Mouse (Mus musculus) heart, embryonic 13.5 days (tissue): ENCODE results near the gene Zbtb40. TPM values are rescaled to one million over a fixed set of nuclear protein-coding genes. Genes with fewer than 3 reads are reported as not detected.

ENCODE experiments used
- ATAC-seq: fragments of 200-750 bp; cut with Nextera tagmentation; 2 replicates; pipeline ENCODE4 v1.8.0; 2017; ENCODE audit warnings: moderate TSS enrichment; ENCODE audit not compliant: insufficient number of reproducible peaks, low FRiP score, low TSS enrichment; ENCODE audit errors: extremely low read depth
- H3K27ac ChIP-seq: fragments of 300-500 bp; sonication (generic); replicated peaks from 2 replicates; pipeline ENCODE4 v1.5.1; 2015; ENCODE audit warnings: moderate library complexity, mild to moderate bottlenecking, inconsistent platforms
- H3K27me3 ChIP-seq: fragments of 300-500 bp; sonication (generic); replicated peaks from 2 replicates; pipeline ENCODE4 v1.6.1; 2015; ENCODE audit warnings: mild to moderate bottlenecking, inconsistent platforms
- H3K36me3 ChIP-seq: fragments of 300-500 bp; sonication (generic); 2 replicates; pipeline ENCODE4 v1.6.1; 2015; ENCODE audit warnings: mild to moderate bottlenecking, inconsistent platforms
- H3K4me1 ChIP-seq: fragments of 300-500 bp; sonication (generic); 2 replicates; pipeline ENCODE4 v1.6.1; 2015; ENCODE audit warnings: inconsistent platforms
- H3K4me2 ChIP-seq: fragments of 300-500 bp; sonication (generic); 2 replicates; pipeline ENCODE4 v1.6.1; 2015; ENCODE audit warnings: inconsistent platforms, mild to moderate bottlenecking, moderate library complexity
- H3K4me3 ChIP-seq: fragments of 300-500 bp; sonication (generic); 2 replicates; pipeline ENCODE4 v1.5.1; 2015; ENCODE audit warnings: moderate library complexity, mild to moderate bottlenecking, inconsistent platforms
- H3K9ac ChIP-seq: fragments of 300-500 bp; sonication (generic); 2 replicates; pipeline ENCODE4 v1.6.1; 2015; ENCODE audit warnings: inconsistent platforms, mild to moderate bottlenecking, moderate library complexity
- H3K9me3 ChIP-seq: fragments of 300-500 bp; sonication (generic); 2 replicates; pipeline ENCODE4 v1.6.1; 2016; ENCODE audit warnings: inconsistent platforms
- WGBS: fragments of 180-500 bp; shearing (Covaris S2); methylation state at CpG from one replicate; pipeline ENCODE4 v1.1.7; 2015; ENCODE audit warnings: mixed read lengths; 5-methylcytosine and 5-hydroxymethylcytosine counted together
- polyA plus RNA-seq: library from polyadenylated mRNA; unstranded; fragments of >200 nt; fragmentation: Nextera tagmentation; extraction: Ambion mirVana; gene quantifications from 2 replicates; pipeline ENCODE4 v1.2.1, GENCODE M21; 2015

Zbtb40 gene
- polyA plus RNA-seq, 1 experiment from 2014 or later = 2.4 TPM

DNA sequence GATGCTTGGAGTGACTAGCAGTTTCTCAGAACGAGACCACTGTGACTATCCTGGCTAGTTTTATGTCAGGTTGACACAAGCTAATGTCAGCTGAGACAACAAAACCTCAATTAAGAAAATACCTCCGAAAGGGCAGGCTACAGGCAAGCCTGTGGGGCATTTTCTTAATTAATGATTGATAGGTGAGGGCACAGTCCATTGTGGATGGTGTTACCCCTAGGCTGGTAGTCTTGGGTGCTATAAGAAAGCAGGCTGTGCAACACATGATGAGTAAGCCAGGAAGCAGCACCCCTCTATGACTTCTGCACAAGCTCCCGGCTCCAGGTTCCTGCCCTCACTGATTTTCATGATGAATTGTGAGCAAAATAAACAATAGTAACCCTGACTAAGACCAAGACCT is 6.3 kb upstream of the Zbtb40 start:
- no peaks in the 10 kb centered on the region for H3K9me3 ChIP-seq
- H3K9ac ChIP-seq = no peak overlapping the region
- no peak for ATAC-seq
- H3K4me3 ChIP-seq = no peak overlapping the region
- peaks cover 82% of the 10 kb centered on the region for H3K27me3 ChIP-seq
- 66% methylated on average over 3 of the region's 3 CpGs for WGBS
- H3K4me2 ChIP-seq = no peak overlapping the region
- no peak overlapping the region for H3K27ac ChIP-seq
- H3K36me3 ChIP-seq = no peaks in the 10 kb centered on the region
- H3K4me1 ChIP-seq = peaks cover 12% of the 10 kb centered on the region

DNA sequence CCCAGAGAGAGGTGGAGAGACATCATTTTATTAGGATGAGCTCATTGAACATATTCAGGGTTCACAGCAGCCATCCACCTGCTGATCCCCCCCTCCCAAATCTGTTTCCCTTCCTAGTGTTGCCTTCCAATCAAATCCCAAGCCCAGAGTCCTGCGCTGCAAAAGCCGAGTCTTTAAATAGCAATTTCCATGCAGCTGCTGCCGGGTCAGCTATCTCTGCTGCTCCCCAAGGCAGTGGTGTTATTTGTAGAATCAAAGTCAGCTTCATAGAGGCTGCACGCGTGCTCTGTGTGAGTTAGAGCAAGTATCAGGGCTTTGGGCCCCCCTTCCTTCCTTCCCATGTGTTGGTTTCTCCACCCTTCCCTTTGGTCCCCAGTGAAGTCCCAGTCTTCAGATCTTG is 5.2 kb upstream of the Zbtb40 start:
- no peak overlapping the region for H3K9ac ChIP-seq
- peaks cover 85% of the 10 kb centered on the region for H3K27me3 ChIP-seq
- no peaks in the 10 kb centered on the region; the same call in 1 of the 2 replicates for H3K9me3 ChIP-seq
- no peak overlapping the region for H3K4me3 ChIP-seq
- H3K36me3 ChIP-seq = no peaks in the 10 kb centered on the region
- WGBS = 30% methylated on average over 5 of the region's 5 CpGs
- H3K27ac ChIP-seq = peak overlapping the region; percentile 87
- H3K4me1 ChIP-seq = peaks cover 12% of the 10 kb centered on the region
- no peak for ATAC-seq
- peak overlapping the region; percentile 45 for H3K4me2 ChIP-seq

DNA sequence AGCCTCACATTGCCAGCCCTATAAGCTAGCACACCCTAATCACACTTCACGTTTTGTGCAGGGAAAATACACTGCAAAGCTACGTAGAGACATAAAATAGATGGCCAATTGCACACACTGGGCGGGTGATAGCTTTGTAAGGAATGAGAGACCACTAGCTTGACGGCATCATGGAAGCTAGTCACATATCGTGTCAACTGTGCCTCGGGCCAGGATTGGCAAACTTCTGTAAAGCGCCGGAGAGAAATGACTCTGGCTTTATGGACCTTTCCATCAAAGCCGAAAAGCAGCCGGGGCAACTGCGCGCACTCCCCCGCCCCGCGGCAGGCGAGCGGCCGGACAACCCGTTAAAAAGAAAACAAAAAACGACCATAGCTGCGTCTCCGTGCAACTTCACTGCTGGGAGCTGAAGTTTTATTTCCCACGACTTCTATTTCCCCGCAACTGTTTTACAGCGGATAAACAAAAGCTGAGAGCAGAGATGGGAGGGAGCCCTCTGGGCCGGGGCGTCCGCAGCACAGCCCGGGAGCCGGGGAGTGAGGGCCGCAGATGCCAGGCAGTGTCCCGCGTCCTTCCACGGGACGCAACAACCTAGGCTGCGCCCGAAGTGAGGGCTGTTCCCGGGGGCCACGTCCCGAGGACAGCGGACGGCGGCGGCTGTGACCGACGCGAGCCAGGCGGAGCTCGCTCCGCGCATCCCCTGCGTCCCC is 606 bp downstream of the Zbtb40 start:
- under 1% methylated on average over 52 of the region's 52 CpGs for WGBS

DNA sequence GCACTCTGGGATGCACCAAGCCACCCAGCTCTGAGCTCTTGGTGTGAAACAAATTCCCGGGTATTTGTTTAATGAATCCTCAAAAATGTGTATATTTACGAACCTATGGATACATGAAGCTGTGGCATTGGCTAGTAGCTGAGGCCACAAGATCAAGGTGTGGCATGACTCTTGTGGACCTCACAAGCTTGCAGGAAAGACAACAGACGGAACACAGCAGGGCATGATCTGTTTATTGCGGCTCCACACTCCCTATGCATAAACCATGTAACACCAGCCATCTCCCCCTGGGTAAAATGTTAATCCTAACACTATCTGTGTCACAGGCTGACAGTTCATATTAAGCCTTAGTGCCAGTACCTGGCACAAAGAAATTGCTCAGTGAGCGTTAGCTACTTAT is 2.5 kb downstream of the Zbtb40 start:
- no peaks in the 10 kb centered on the region; the same call in 1 of the 2 replicates for H3K9me3 ChIP-seq
- H3K4me2 ChIP-seq = no peak overlapping the region
- H3K4me3 ChIP-seq = no peak overlapping the region
- no peaks in the 10 kb centered on the region for H3K36me3 ChIP-seq
- peaks cover 38% of the 10 kb centered on the region for H3K4me1 ChIP-seq
- no peak for ATAC-seq
- 88% methylated on average over 5 of the region's 5 CpGs for WGBS
- no peak overlapping the region for H3K27ac ChIP-seq
- H3K9ac ChIP-seq = no peak overlapping the region
- H3K27me3 ChIP-seq = peaks cover 21% of the 10 kb centered on the region

More for the DNA sequence above, 606 bp downstream of the Zbtb40 start:
- peak overlapping the region; percentile 64 for H3K27ac ChIP-seq
- no peaks in the 10 kb centered on the region for H3K36me3 ChIP-seq
- peak overlapping the region; percentile 86 for H3K9ac ChIP-seq
- peaks cover 27% of the 10 kb centered on the region for H3K4me1 ChIP-seq
- H3K9me3 ChIP-seq = no peaks in the 10 kb centered on the region; the same call in 1 of the 2 replicates
- peak overlapping the region; percentile 89 for H3K4me2 ChIP-seq
- H3K27me3 ChIP-seq = peaks cover 40% of the 10 kb centered on the region
- ATAC-seq = peak; percentile 42; the same call in 1 of the 2 replicates
- H3K4me3 ChIP-seq = peak overlapping the region; percentile 91

DNA sequence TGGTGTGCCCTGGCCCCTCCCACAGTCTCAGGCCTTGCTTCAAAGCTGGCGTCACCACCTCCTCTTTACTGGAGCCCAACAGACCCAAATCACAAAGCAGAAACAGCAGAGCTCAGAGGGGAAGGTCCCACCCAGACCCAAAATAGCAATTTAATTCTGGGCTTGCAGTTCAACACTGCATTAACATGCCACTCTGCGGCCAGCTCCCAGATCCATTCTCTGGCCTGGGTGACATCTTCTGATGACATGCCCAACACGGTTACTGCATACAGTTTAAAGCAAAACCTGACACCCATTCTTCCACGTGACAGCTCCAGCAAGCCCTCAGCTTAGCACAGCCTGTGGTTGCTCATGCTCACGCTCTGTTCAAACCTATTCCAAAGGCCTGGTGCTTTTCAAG is 4.1 kb downstream of the Zbtb40 start:
- H3K4me2 ChIP-seq = peak overlapping the region; percentile 45
- peaks cover 5% of the 10 kb centered on the region; the same call in 1 of the 2 replicates for H3K27me3 ChIP-seq
- no peaks in the 10 kb centered on the region for H3K36me3 ChIP-seq
- H3K4me3 ChIP-seq = no peak overlapping the region
- H3K4me1 ChIP-seq = peaks cover 45% of the 10 kb centered on the region
- H3K9me3 ChIP-seq = no peaks in the 10 kb centered on the region; the same call in 1 of the 2 replicates
- H3K9ac ChIP-seq = peak overlapping the region; percentile 38
- WGBS = 42% methylated on average over 5 of the region's 5 CpGs
- peak overlapping the region; percentile 58 for H3K27ac ChIP-seq
- ATAC-seq = no peak

DNA sequence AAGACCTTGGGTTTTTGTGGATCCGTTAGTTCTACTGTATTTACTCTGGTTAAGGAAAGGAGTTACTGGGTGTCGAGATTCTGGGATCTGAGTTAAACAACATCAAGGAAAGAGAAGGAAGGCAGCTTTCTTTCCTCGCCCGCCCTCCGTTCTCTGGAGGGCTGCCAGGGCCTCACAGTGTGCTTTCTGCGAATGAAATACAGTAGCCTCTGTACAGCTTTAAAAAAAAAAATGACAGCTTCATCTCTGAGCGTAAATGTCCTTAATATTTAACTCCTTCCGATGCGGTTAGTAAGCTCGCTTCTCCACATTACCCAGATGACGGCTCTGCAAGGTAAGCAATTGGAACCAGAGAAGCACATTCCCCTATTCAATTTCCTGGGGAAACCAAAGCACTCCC is 4.8 kb downstream of the Zbtb40 start:
- no peak for ATAC-seq
- no peaks in the 10 kb centered on the region for H3K36me3 ChIP-seq
- WGBS = 39% methylated on average over 11 of the region's 11 CpGs
- H3K4me1 ChIP-seq = peaks cover 45% of the 10 kb centered on the region
- peak overlapping the region; percentile 45 for H3K4me2 ChIP-seq
- peak overlapping the region; percentile 58 for H3K27ac ChIP-seq
- H3K4me3 ChIP-seq = no peak overlapping the region
- H3K27me3 ChIP-seq = no peaks in the 10 kb centered on the region
- peak overlapping the region; percentile 38; the same call in 1 of the 2 replicates for H3K9ac ChIP-seq
- H3K9me3 ChIP-seq = no peaks in the 10 kb centered on the region

DNA sequence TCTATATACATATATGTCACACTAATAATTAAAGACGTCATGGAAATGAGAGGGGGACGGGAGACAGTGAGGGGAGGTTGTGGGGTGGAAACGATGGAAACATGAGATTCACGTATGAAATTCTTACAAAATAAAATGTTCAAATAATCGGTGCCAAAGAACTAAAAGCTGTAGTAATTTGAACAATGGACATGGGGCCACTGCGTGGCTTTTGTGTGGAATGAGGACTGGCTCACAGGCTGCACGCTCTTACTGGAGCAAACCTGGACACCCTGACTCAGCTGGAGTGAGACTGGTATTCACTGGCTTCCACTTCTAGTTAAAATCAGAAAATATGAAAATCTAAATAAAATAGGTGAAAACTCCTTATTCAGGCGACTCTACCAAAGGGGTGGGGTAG is 6.6 kb downstream of the Zbtb40 start:
- ATAC-seq = no peak
- Histone ChIP-seq H3K9me3 (no peaks in the 10 kb centered on the region), H3K9ac (no peak overlapping the region), H3K27ac (no peak overlapping the region), H3K4me3 (no peak overlapping the region), H3K27me3 (no peaks in the 10 kb centered on the region), H3K4me1 (peaks cover 40% of the 10 kb centered on the region), H3K36me3 (no peaks in the 10 kb centered on the region), H3K4me2 (no peak overlapping the region)
- 89% methylated on average over 8 of the region's 8 CpGs for WGBS

DNA sequence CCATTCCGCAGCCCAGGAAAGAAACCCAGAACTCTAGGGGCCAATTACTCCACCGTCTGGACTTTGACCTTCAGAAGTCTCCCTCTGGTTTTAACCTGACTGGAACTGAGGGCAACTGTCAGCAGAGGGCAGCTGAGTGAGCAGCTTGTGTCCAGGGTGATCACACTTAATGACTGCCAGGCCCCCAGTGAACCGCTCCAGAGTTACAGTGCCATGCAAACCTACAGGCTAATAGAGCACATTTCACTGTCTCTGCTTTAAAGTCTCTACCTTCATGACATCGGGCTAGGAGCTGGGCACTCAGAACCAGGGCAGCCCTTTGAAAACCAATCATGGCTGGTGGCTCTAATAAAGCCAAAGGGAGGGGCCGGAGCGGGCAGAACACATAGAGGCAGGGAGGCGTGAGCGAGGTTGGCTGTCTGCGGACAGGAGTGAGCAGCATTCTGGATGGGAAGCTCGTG is 7.4 kb downstream of the Zbtb40 start:
- WGBS = 75% methylated on average over 10 of the region's 10 CpGs
- Histone ChIP-seq H3K9ac (no peak overlapping the region), H3K27ac (no peak overlapping the region), H3K36me3 (no peaks in the 10 kb centered on the region), H3K9me3 (no peaks in the 10 kb centered on the region), H3K4me2 (no peak overlapping the region), H3K4me3 (no peak overlapping the region), H3K4me1 (peaks cover 40% of the 10 kb centered on the region), H3K27me3 (no peaks in the 10 kb centered on the region)
- ATAC-seq = no peak; the same call in 1 of the 2 replicates

DNA sequence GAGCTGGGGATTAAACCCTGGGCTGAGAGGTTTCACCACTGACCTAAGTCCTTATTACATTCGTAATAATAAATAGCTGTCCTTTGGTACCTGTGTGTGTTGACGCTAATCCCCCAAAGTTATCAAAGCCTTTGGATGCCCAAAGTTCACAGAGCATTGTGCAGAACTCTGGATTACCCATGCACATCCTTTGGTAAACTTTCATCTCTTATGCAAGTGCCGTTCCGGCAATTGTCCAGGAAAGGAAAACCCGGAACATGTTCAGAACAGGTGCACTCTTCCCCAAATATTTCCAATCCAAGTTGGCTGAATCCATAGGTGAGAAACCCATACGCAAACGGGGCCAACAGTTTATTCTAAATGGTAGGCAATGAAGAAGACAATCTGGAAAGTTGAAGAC is 9.2 kb downstream of the Zbtb40 start:
- H3K27me3 ChIP-seq = no peaks in the 10 kb centered on the region; the same call in 1 of the 2 replicates
- H3K4me3 ChIP-seq = no peak overlapping the region
- H3K9me3 ChIP-seq = no peaks in the 10 kb centered on the region
- H3K36me3 ChIP-seq = no peaks in the 10 kb centered on the region
- H3K27ac ChIP-seq = no peak overlapping the region
- ATAC-seq = no peak
- peaks cover 33% of the 10 kb centered on the region for H3K4me1 ChIP-seq
- no peak overlapping the region for H3K4me2 ChIP-seq
- no peak overlapping the region for H3K9ac ChIP-seq
- WGBS = 86% methylated on average over 7 of the region's 7 CpGs

DNA sequence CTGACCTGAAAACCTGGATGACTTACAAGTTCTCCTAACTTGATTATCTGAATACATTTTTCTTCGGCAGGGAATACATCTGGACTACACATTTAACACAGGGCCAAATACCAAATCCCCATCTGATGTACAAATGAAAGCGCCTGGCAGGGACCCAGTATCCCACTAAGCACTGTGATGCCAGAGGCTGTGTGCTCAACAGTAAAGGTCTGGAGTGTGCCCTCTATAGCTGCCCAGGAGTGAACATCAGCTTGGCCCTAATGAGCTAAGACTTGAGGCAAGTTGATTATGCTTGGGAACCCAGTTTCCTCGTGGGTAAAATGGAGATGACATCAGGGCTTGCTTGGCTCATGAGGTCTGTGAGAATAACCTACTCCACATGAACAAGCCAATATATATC is 10.1 kb downstream of the Zbtb40 start:
- Histone ChIP-seq H3K4me3 (no peak overlapping the region), H3K9me3 (no peaks in the 10 kb centered on the region), H3K4me1 (peaks cover 28% of the 10 kb centered on the region), H3K36me3 (no peaks in the 10 kb centered on the region), H3K4me2 (no peak overlapping the region), H3K27ac (no peak overlapping the region), H3K27me3 (no peaks in the 10 kb centered on the region; the same call in 1 of the 2 replicates), H3K9ac (no peak overlapping the region)
- ATAC-seq = no peak
- 72% methylated on average over 3 of the region's 3 CpGs for WGBS

DNA sequence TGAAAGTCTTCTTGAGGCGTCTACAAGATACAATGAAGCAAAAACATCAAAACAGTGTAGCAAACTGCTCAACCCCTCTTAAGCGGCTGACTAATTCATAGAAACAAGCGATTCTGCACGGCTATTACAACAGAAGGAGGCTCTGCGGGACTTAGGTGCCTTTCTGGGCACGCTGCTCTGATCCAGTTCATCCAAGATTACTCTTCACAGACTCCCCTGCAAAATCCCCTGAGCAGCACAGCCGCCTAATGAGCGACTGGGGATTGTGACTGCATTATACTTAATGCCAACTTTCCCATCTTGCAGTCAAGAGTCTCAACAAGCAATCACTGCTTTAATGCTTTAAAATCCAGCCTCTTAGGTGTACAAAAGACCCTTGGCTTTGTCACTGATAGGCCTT is 10.5 kb downstream of the Zbtb40 start:
- Histone ChIP-seq H3K9ac (no peak overlapping the region), H3K4me1 (peaks cover 28% of the 10 kb centered on the region), H3K4me3 (no peak overlapping the region), H3K27me3 (no peaks in the 10 kb centered on the region; the same call in 1 of the 2 replicates), H3K9me3 (no peaks in the 10 kb centered on the region), H3K27ac (no peak overlapping the region), H3K36me3 (no peaks in the 10 kb centered on the region), H3K4me2 (no peak overlapping the region)
- ATAC-seq = no peak
- 77% methylated on average over 8 of the region's 8 CpGs for WGBS
